Mouse (Mus musculus) lung, postnatal 14 days (tissue): Measurements from ENCODE around the gene Brms1l.
A peak's percentile ranks its signal among the peaks of the same experiment; 100 is the strongest.
"Not testable (repeated sequence)": the region's sequence is repeated elsewhere in the genome, so short reads cannot be mapped to it uniquely, and the experiment has no call there.

ENCODE experiments used
- DNase-seq: peaks from one replicate; pipeline ENCODE4 v3.0.0; 2021

The Brms1l gene

GRCm38 (mm10) chr12:55836199-55836951 is at the start of gene Brms1l:
Gene Brms1l (plus strand): TSS chr12:55836324.
- peak; percentile 95 for DNase-seq

GRCm38 (mm10) chr12:55794485-55794884 is 41.6 kb upstream of the Brms1l start:
- not testable (repeated sequence) for DNase-seq

GRCm38 (mm10) chr12:55797103-55797502 is 39.0 kb upstream of the Brms1l start:
- no peak for DNase-seq

- DNase-seq = no peak
Measured at GRCm38 (mm10) chr12:55798745-55799144, 37.4 kb upstream of the Brms1l start.

GRCm38 (mm10) chr12:55800144-55800543 is 36.0 kb upstream of the Brms1l start:
- DNase-seq = no peak

- no peak for DNase-seq
Measured at GRCm38 (mm10) chr12:55801131-55801530, 35.0 kb upstream of the Brms1l start.

- DNase-seq = no peak
Measured at GRCm38 (mm10) chr12:55805035-55805434, 31.1 kb upstream of the Brms1l start.

GRCm38 (mm10) chr12:55816488-55816887 is 19.6 kb upstream of the Brms1l start:
- no peak for DNase-seq

GRCm38 (mm10) chr12:55820119-55820660 is 15.9 kb upstream of the Brms1l start:
- DNase-seq = peak; percentile 27

- DNase-seq = peak; percentile 88
Measured at GRCm38 (mm10) chr12:55820661-55821314, 15.3 kb upstream of the Brms1l start, which contains the start of gene Ralgapa1. Gene Ralgapa1 (minus strand): TSS chr12:55821167.

- no peak for DNase-seq
Measured at GRCm38 (mm10) chr12:55824027-55824426, 12.1 kb upstream of the Brms1l start.

- DNase-seq = no peak
Measured at GRCm38 (mm10) chr12:55825537-55825936, 10.6 kb upstream of the Brms1l start.

- DNase-seq = peak; percentile 81
Measured at GRCm38 (mm10) chr12:55831101-55831500, 5.0 kb upstream of the Brms1l start.

GRCm38 (mm10) chr12:55832961-55833360 is 3.2 kb upstream of the Brms1l start:
- no peak for DNase-seq

GRCm38 (mm10) chr12:55833906-55834625 is 2.1 kb upstream of the Brms1l start:
- DNase-seq = no peak

GRCm38 (mm10) chr12:55834891-55835290 is 1.2 kb upstream of the Brms1l start:
- no peak for DNase-seq

GRCm38 (mm10) chr12:55835857-55836198 is 296 bp upstream of the Brms1l start:
- no peak for DNase-seq

- DNase-seq = no peak
Measured at GRCm38 (mm10) chr12:55837495-55837894, 1.4 kb downstream of the Brms1l start.

GRCm38 (mm10) chr12:55846741-55847140 is 10.6 kb downstream of the Brms1l start:
- peak; percentile 25 for DNase-seq

GRCm38 (mm10) chr12:55847851-55848250 is 11.7 kb downstream of the Brms1l start:
- DNase-seq = no peak

- DNase-seq = no peak
Measured at GRCm38 (mm10) chr12:55850650-55851049, 14.5 kb downstream of the Brms1l start.

GRCm38 (mm10) chr12:55859409-55860349 is 23.6 kb downstream of the Brms1l start:
- DNase-seq = no peak
